Comparison of ENCODE assay signal across 12 mouse cellular contexts in genomic region chr5:118436474-118437306, GRCm38 (mm10).
DNase-seq lines count a peak whose midpoint lies in the region; ATAC-seq and TF ChIP-seq lines count a peak whose summit lies in the region.
"Had no signal": no experiment of that assay in that cellular context is flagged by ENCODE, and none has a peak within 500 bp of the region (broad histone marks: within the 10 kb centered on the region; RNA-seq: fewer than 3 reads in every experiment).

No protein-coding gene starts in this region.

- H3K36me3 ChIP-seq in heart, embryonic 10.5 days, result no peaks in the 10 kb centered on the region
- no peaks in the 10 kb centered on the region for H3K36me3 ChIP-seq in lung, embryonic 14.5 days (ENCODE audit: insufficient read depth)
- H3K36me3 ChIP-seq in hindbrain, embryonic 16.5 days (ENCODE audit: control insufficient read depth, insufficient read depth, low read length), result no peaks in the 10 kb centered on the region
- H3K36me3 ChIP-seq in midbrain, embryonic 16.5 days (ENCODE audit: control insufficient read depth, insufficient read depth, low read length), result no peaks in the 10 kb centered on the region

- no peak for TF ChIP-seq CTCF in lung, embryonic 14.5 days (IDR thresholded peaks at IDR 0.05; ENCODE audit: low read depth)

- peak overlapping the region; percentile 26; the same call in 1 of the 2 replicates for H3K27ac ChIP-seq in heart, embryonic 10.5 days
- H3K27ac ChIP-seq in lung, embryonic 14.5 days (ENCODE audit: low read depth), result no peak overlapping the region
- H3K27ac ChIP-seq in hindbrain, embryonic 16.5 days (ENCODE audit: low read depth, low read length), result no peak overlapping the region
- no peak overlapping the region for H3K27ac ChIP-seq in midbrain, embryonic 16.5 days (ENCODE audit: low read length)

- no peaks in the 10 kb centered on the region for H3K9me3 ChIP-seq in heart, embryonic 10.5 days
- H3K9me3 ChIP-seq in lung, embryonic 14.5 days (ENCODE audit: low read depth, low read length), result no peaks in the 10 kb centered on the region
- H3K9me3 ChIP-seq in hindbrain, embryonic 16.5 days (ENCODE audit: control insufficient read depth, low read length), result no peaks in the 10 kb centered on the region
- H3K9me3 ChIP-seq in midbrain, embryonic 16.5 days (replicated peaks; ENCODE audit: control insufficient read depth, low read length, poor library complexity, severe bottlenecking), result no peaks in the 10 kb centered on the region

- H3K4me3 ChIP-seq in heart, embryonic 10.5 days, result peak overlapping the region; percentile 51
- H3K4me3 ChIP-seq in lung, embryonic 14.5 days (ENCODE audit: low read depth, low read length), result no peak overlapping the region
- H3K4me3 ChIP-seq in hindbrain, embryonic 16.5 days (ENCODE audit: low read length), result no peak overlapping the region
- H3K4me3 ChIP-seq in midbrain, embryonic 16.5 days (ENCODE audit: low read depth, low read length), result peak overlapping the region; percentile 3; the same call in 1 of the 2 replicates
- H3K4me3 ChIP-seq: megakaryocyte, embryonic 14.5 days had no signal

- H3K4me1 ChIP-seq in heart, embryonic 10.5 days, result peaks cover 25% of the 10 kb centered on the region
- H3K4me1 ChIP-seq in lung, embryonic 14.5 days (ENCODE audit: insufficient read depth), result no peaks in the 10 kb centered on the region
- peaks cover 4% of the 10 kb centered on the region for H3K4me1 ChIP-seq in hindbrain, embryonic 16.5 days (ENCODE audit: control insufficient read depth, insufficient read depth, low read depth, low read length)
- peaks cover 11% of the 10 kb centered on the region for H3K4me1 ChIP-seq in midbrain, embryonic 16.5 days (ENCODE audit: control insufficient read depth, insufficient read depth, low read length)

- no peak overlapping the region for H3K9ac ChIP-seq in lung, embryonic 14.5 days
- no peak overlapping the region for H3K9ac ChIP-seq in hindbrain, embryonic 16.5 days (ENCODE audit: low read depth, low read length)
- no peak overlapping the region for H3K9ac ChIP-seq in midbrain, embryonic 16.5 days (ENCODE audit: low read depth, low read length)

- 7% methylated on average over 22 of the region's 22 CpGs for whole genome bisulfite sequencing in heart, embryonic 10.5 days
- 10% methylated on average over 22 of the region's 22 CpGs for WGBS in lung, embryonic 14.5 days
- WGBS in hindbrain, embryonic 16.5 days, result 7% methylated on average over 22 of the region's 22 CpGs
- 10% methylated on average over 22 of the region's 22 CpGs for WGBS in midbrain, embryonic 16.5 days

- DNase-seq in heart, embryonic 10.5 days (ENCODE audit: low spot score), result no peak
- no peak for DNase-seq in heart, postnatal 10 days
- no peak for DNase-seq in lung, embryonic 14.5 days
- DNase-seq in lung, postnatal 4 days, result no peak
- DNase-seq in layer of hippocampus, adult 8-10 months (ENCODE audit: low spot score in 2 of 2), result no peak
- no peak for DNase-seq in right cerebral cortex, adult 18-20 months
- DNase-seq: B cell, adult 2 months; embryo, embryonic 11 days; layer of hippocampus, adult 9-11 months had no signal

- peak overlapping the region; percentile 18; the same call in 1 of the 2 replicates for H3K4me2 ChIP-seq in lung, embryonic 14.5 days
- 0 out of 2 replicates have a peak overlapping the region, but pooled peaks have one; percentile 3 for H3K4me2 ChIP-seq in hindbrain, embryonic 16.5 days (ENCODE audit: low read length)
- H3K4me2 ChIP-seq in midbrain, embryonic 16.5 days (ENCODE audit: low read length), result peak overlapping the region; percentile 19; the same call in 1 of the 2 replicates

- ATAC-seq in lung, embryonic 14.5 days (ENCODE audit: insufficient read depth), result no peak; the same call in 1 of the 2 replicates
- ATAC-seq in hindbrain, embryonic 16.5 days, result no peak
- ATAC-seq in midbrain, embryonic 16.5 days, result no peak

- intact Hi-C loops in heart, postnatal 10 days (cut with DNase I), result no loop called here

- peaks cover 60% of the 10 kb centered on the region for H3K27me3 ChIP-seq in heart, embryonic 10.5 days (ENCODE audit: insufficient read depth, poor library complexity, severe bottlenecking)
- H3K27me3 ChIP-seq in lung, embryonic 14.5 days (ENCODE audit: insufficient read depth, low read length), result peaks cover 22% of the 10 kb centered on the region
- peaks cover 9% of the 10 kb centered on the region for H3K27me3 ChIP-seq in hindbrain, embryonic 16.5 days (replicated peaks; ENCODE audit: control insufficient read depth, insufficient read depth, low read length)
- H3K27me3 ChIP-seq in midbrain, embryonic 16.5 days (ENCODE audit: control insufficient read depth, insufficient read depth, low read depth, low read length), result peaks cover 18% of the 10 kb centered on the region

Comparison
In these comparisons a context has a peak if more than half of its experiments do, and no peak if none do; other contexts are left out.
1. H3K4me3 ChIP-seq: peak in heart, embryonic 10.5 days (single experiment) and midbrain, embryonic 16.5 days (single experiment); none in lung, embryonic 14.5 days (single experiment) and hindbrain, embryonic 16.5 days (single experiment).
2. Peak in every context shown above with its lines, with median percentiles within 50 percentile points of each other: H3K4me2 ChIP-seq.